Mouse (Mus musculus) frontal cortex, postnatal 36 days (tissue): ENCODE data around the gene Pdzk1ip1.

Experiments
- DNase-seq, 2 experiments: peaks; one replicate each; pipeline ENCODE4 v3.0.0; 2022; ENCODE audit warnings: low spot score in 2 of 2

Pdzk1ip1 gene

DNA sequence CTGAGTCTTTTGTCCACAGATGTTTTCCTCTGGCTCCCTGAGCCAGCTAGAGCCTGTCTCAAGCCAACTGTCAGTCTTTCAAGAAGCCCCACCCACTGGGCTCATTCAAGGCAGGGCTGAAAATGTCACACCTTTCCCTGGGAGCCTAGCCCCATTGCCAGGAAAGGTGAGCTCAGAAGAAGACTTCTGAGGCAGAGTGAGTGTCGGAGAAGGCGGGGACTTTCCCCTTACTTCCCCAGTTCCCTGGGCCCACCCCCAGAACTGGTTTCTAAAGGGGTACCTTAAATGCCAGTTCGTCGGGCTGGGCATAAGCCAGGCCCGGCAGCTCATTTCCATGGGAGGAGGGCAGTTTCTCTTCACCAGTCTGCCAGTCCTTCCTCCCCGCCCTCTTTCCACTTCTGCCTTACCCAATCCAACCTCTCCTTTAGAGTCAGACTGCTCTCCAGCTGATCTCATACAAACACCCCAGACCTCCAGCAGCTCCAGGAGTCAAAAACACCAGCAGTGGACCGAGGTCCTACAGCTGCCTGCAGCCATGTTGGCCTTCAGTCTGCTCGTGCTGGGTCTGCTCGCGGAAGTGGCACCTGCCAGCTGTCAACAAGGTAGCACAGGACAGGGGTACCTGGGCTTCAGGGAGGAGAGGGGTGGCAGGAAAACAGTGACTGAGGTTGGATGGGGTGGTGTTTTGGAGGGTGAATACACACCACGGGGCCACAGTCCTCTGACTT is at the start of gene Pdzk1ip1:
TSS of gene Pdzk1ip1 (plus strand) at position 98 of the 728 bp plus-strand sequence.
- no peak for DNase-seq

DNA sequence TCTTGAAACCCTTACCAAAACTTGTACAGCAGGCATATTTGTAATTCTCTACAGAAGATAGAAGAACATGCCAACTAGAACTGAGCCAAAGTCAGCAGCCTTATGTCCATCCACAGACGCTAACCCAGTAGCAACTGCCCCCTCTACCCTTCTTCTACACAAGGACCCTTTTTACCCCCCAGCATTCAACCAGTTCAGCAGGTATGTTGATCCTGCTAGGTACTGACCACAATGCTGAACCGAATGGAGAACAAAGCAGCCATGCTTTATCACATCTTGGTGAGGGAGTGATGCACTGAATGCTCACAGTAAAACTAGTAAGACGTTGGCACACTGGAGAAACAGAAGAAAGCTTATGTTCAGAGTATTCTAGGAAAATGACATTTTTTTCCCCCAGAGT is 42.9 kb upstream of the Pdzk1ip1 start:
- DNase-seq, result no peak

DNA sequence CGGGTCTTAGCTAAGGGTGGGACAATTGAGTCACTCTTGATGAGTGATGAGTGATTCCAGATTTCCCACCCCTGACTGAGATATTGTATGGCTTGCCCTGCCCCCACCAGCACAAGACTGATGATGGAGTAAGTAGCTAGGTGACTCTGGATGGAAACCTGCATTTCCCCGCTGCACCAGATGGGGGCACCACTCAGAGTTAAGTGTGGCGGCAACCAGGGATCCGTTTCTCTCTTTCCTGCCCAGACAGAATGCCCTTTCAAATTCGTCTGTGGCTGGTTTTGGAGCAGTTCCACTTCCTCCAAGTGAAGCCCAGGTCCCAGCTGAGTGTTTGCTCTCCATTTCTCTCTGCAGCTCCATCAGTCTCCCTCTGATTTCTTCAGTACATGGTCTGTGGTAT is 40.8 kb upstream of the Pdzk1ip1 start:
- no peak for DNase-seq

DNA sequence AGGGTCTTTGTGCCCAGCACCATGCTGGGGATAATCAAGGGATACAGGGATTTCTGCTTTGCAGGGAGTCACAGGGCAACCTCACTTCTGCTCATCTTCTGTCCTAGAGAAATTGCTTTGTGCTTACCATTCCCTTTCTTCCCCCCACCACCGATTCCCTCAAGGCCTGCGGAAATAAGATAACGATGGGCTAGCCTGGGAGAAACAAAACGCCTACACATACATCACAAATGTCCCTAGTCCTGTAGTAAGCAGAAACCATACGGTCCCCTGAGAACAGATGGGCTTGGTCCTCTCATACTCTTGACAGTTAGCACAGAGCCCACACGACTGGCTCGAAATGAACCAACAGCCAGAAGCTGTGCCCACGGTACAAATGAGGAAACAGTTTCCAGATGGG is 40.3 kb upstream of the Pdzk1ip1 start:
- no peak for DNase-seq

DNA sequence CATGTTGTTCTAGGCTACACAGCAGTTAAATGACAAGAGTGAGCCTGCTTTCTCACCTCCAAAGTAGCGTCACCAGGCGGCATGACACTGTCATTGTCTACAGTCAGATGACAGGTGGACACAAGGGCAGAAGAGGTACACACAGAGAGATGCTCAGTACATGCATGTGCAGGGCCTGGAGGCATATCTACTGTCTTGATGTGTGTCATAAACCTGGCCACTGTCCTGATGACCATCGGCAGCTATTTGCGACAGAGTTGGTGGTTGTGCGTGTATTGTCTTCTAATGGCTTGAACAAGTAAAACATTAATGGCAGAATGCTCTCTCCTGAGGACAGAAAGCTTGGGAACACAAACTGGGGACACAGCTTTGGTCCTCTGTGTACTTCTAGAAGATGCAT is 37.3 kb upstream of the Pdzk1ip1 start:
- DNase-seq, result no peak

DNA sequence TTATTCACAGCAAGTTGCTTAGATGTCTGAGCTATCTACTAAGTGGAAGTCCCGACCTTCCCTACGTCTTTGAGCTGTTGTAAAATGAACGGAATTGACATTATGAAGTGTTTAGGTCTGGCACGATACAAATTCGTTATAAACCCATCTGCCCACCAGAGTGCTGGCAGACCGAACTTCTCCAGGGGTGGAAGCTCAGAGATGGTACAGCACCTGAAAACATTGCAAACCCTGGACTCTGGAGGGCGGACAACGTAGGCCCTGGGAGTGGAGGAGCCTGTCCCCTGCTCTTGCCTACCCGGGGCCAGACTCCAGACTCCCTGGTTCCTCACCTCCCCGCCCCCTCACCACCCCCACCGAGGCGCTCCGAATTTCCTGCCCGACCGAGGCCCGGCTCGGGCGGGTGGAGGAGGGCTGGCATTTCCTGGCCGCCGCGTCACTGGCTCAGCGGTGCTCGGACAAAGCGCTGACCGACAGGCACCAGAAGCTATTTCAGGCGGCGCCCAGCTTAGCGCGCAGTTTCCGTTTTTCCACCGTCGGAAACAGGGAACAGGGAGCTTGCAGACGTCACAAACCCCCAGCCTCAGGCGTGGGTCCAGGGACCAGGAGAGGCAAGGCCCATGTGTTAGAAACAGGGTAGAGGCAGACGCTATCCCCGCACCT is 36.0 kb upstream of the Pdzk1ip1 start:
- DNase-seq, result no peak

DNA sequence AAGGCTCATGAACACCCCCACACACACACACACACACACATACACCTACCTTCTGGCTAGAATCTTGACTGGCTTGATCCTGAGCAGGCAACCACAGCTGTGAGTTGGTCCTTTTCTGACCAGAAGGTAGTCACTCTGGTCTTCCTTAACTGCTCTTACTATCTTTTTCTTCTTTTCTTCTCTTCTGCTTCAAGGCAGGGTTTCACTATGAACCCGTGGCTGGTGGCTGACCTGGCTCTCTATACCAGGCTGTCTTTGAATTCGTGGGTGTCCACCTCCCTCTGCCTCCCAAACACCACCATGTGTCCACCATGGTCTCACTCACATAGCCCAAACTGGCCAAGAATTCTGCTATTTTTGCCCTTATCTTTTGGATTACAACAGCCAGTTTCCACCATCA is 33.5 kb upstream of the Pdzk1ip1 start:
- no peak for DNase-seq

DNA sequence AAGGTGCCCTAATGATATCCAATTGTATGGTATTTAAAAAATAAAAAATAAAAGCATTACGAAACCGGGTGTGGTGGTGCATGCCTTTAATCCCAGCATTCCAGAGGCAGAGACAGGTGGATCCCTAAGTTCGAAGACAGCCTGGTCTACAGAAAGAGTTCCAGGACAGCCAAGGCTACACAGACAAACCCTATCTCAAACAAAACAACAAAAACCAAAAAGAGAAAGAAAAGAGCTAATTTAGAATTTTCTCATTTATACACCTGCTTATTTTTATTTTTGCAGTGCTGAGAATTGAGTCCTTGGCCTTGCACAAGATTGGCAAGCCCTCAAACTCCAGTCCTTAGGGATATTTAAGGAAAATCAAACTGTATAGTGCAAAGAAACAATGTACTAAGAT is 32.8 kb upstream of the Pdzk1ip1 start:
- DNase-seq, result no peak

DNA sequence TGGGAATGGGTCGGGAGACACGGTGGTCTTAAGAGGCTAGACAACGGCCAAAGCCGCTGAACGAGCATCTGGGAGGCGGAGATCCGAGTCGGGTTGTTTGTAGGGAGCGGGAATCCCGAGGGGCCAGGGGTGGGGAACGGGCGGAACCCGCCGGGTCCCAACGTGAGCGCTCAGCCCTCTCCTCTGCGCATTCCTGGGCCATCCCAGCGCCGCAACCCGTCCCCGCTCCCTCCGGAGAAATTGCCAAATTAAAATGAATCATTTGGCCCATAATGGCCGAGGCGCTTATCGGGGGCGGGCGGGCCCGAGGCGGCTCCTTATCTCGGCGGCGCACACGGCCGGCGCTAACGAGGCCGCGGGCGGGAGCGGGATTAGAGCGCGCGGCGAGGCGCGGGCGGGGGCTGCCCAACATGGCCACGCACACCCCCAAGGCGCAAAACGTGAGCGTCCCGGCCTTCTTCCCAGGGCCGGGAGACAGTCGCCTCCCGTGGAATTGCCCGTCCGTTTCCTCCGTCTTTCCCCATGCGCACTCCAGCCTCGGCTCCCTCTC is 32.1 kb upstream of the Pdzk1ip1 start, which contains the start of gene Tal1:
TSS of gene Tal1 (plus strand) at position 56 of the 550 bp plus-strand sequence.
- DNase-seq, result no peak

DNA sequence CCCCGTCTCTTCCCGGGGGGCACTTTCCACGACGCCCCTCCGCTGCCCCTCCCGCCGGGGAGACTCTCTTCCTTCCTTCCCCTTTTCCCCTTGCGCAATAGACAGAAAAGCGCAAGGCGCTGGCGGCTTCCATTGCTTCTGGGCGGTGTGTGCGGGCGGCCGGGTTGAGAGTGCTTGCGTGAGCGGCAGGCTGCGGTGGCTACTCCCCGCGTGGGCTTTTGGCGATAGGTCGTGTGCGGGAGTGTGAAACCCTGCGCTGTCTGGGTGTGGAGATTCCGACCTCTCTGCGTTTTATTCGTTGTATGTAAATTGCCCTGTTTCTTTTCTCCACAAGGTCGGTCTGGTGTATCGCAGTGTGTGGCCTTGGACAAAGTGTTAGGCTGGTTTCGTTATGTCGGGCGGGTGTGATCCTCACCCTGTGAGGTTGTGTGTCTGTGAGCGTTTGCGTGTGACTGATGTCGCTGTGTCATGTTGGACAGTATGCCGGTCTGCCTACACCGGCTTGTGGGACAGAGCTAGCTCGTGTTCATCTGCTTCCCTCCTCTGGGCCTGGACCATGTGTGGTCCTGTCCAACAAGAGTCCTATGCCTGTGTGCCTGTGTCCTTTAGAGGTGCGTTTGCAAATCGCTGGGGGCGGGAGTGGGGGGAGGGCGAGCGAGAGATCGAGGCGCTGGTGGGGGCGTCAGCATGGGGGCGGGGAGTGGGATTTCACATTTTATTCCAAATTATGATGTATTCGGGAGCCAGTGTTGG is 31.4 kb upstream of the Pdzk1ip1 start:
- peak; percentile 42 to 48 for DNase-seq

DNA sequence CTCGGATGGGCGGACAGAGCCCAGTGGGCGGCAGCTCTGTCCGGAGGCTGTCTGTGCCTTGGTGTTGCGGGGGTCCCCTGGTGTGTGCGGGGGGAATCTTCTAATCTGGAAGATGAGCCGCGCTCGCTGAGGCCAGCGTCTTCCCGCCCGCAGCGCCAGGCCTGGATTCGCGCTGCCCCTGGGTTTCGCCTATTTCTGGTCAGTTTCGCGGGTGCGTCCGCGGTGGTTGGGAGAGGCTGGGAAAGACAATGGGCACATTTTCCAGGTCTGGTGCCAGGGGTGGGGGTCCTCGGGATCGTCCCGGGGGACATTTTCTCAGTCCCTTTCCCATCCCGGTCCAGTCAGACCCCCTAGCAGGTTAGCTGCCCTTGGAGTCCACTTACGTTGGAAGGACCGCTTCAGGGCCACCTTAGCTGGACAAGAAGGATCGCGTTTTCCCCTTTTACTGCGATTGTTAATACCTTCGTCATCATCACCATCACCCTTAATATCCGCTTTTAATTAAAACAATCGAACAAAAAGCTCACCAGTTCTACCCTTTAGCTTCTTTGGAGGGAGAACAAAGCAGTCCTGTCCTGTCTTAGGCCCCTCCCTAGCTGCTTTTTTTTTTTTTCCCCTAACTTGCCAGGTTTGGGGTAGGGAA is 30.7 kb upstream of the Pdzk1ip1 start:
- no peak for DNase-seq

DNA sequence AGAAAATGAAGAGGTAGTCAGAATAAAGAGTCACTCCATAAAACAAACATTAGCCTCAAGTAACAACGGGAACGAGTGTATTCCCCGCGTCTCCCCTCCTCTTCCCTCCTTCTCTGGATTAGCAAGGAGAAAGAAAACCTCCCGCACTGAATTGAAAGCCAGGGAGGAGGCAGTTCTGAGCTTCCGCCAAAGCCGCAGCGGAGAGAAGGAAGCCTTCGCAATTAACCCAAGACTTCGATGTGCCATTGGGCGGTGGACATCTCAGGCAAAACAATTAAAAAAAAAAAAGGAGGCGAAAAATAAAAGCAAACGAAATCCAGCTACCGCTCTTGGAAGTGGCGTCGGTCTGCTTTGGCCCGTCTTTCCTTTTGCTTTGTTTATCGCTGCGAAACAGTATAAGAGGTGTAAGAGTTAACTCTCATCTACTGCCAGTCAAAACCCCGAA is 30.2 kb upstream of the Pdzk1ip1 start:
- no peak for DNase-seq

DNA sequence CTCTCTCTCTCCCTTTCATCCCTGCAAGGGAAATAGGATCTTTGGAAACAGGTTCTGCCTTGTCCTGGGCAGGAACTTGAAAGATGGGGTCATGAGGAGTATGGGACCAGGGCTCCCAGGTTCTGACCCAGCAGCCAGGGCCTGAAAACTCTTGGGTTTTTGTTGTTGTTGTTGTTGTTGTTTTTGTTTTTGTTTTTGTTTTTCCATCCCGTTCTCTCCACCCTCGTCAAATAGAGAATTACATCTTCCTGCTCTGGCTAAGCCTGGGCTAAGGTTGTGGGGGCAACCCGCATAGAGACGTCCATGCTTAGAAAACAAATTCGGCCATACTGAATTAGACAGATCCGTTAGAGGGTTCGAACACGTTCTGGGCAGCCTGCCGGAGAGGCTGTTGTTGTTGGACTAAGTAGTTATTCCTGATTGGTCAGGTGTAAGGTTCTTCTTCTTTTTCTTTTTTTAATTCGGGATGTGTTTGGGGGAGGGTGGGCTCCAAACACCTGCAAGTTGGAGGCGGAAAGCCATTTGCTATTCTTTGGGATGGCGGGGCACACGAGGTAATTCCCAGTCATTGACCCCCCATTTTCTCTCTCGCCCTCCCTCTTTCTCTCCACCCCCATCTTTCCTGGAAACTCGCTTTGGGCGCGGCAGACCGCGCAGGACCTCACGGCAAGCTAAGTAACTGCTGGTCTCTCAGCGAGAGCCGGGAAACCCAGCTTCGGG is 29.5 kb upstream of the Pdzk1ip1 start:
- no peak for DNase-seq

DNA sequence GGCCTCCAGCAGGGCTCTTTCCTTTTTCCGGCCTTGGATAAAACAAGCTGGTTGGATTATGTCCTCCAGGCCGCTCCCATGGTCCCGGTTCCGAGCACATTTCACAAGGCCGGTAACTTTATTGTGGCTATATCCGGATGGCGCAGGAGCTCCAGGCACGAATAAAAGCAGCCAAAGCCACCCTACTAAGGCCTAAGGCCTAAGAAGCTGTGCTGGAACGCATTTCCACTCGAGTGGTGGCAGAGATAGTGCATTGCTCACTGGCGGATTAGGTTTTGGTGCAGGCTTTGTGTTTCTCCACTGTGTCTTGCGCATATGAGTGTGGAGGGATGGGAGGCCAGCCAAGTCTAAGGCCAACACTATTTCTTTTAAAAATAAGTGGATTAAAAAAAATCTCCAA is 28.6 kb upstream of the Pdzk1ip1 start:
- no peak for DNase-seq

DNA sequence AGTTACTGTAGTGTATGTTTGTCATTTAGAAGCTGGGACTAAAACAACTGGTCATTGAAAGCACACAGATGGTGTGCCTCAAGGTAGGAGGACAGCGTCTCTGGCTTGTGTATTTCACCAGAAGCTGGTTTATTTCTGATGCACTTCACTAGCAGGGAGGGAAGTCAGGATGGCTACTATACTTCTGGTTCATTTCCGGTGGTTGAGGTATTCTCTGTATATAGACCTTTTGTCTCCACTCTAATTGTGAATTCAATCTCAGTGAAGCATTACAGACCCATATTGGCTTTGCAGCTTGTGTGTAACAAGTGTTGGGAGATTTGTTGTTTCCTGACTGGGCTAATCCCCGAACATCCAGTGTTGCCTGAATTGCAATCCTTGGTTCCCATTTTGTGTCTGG is 27.8 kb upstream of the Pdzk1ip1 start:
- DNase-seq, result no peak

DNA sequence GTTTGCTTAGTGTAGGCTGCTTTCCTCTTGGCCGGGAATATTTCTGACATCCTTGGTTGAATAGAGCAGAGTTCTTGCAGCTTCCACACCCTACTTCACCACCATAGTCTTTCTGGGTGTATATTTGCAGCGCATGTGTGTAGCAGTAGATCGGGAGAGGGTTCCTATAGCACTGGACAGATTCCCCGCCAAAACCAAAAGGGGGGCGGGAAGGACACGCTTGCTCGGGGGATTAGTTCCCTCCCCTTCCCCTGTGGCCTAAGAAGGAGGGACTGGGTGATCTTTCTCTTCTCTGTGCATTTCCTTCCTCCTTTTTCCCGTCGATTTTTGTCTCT is 26.0 kb upstream of the Pdzk1ip1 start:
- DNase-seq, result no peak

DNA sequence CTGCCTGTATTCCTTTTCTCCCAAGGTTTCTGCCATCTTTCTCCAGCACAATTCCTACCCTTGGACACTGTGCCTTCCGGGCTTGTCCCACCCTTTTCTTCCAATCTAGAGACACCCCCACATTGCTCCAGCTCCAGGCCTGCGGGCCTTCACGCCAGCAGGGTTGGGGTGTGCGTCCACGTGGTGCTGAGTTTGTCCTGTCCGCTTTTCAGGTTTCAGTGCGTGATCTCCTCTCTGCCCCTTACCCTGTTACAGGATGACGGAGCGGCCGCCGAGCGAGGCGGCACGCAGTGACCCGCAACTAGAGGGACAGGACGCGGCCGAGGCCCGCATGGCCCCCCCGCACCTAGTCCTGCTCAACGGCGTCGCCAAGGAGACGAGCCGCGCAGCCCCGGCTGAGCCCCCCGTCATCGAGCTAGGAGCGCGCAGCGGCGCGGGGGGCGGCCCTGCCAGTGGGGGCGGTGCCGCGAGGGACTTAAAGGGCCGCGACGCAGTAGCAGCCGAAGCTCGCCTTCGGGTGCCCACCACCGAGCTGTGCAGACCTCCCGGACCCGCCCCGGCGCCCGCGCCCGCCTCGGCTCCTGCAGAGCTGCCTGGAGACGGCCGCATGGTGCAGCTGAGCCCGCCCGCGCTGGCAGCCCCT is 25.5 kb upstream of the Pdzk1ip1 start:
- no peak for DNase-seq

DNA sequence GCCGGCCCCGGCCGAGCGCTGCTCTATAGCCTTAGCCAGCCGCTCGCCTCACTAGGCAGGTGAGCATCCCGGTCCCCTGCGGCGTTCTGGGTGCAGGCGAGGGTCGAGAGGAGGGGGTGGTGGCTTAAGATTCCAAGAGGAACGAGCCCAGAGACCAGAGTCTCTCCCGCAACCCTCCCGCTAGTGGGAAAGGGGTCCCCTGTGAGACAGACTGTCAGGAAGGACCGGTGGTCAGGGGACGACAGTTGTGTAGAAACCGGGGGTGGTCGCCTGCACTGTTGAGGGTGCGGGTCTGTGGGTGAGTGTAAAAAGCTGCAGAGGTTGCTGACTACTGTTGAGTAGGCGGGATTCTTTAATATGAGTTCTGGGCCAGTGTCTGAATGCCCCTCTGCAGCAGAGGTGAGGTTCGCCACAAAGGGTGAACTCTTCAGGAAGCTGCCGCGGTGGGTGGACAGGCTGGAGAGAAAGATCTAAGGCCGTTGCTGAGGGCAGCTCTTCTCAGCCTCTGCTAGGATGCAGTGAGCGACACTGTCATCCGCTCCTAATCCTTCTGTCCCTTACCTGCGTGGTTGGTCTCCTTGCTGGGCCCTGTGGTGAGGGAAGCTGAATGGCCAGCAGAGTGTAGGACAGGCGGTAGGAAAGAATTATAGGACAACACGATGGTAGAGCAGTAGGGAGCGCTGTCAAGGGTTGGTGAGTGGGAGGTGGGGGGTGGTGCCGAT is 24.8 kb upstream of the Pdzk1ip1 start:
- DNase-seq, result no peak

DNA sequence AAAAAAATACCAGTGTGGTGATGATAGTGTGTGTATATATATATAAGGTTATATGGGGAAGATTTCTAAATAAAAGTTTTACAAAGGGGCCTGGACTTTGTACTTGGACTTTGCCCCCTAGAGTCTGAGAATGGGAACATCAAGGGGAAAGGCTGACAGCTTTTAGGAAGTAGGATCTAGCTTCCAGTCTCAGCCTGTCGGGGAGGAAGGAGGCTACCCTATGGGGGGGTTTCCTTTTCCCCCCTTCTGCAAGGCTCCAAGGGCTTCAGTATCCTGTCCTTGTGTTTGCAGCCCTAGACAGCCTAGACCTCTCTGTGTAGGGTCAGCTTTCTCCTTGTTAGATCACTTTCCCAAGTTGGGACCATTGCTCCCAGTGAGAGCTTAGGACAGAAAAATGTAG is 16.8 kb upstream of the Pdzk1ip1 start:
- DNase-seq, result no peak

DNA sequence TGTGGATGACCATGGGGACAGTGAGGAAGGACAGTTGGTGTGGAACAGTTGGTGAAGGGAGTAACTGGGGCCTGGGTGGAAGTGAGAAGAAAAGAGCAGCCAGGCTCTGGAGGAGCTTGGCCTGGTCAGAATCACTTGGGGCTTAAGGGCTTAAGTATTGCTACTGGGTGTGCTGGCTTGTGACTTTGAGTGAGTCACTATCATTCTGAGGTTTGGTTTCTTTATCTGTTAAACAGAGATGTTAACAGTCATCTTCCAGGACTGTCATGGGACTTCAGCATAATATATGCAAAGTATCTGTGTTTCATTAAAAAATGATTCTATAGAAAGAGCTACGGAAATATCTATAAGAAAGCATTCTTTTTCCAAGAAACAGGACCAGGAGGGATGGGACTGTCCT is 13.7 kb upstream of the Pdzk1ip1 start:
- no peak for DNase-seq
